ENCODE assay signal across 12 mouse cellular contexts in the genomic region with DNA sequence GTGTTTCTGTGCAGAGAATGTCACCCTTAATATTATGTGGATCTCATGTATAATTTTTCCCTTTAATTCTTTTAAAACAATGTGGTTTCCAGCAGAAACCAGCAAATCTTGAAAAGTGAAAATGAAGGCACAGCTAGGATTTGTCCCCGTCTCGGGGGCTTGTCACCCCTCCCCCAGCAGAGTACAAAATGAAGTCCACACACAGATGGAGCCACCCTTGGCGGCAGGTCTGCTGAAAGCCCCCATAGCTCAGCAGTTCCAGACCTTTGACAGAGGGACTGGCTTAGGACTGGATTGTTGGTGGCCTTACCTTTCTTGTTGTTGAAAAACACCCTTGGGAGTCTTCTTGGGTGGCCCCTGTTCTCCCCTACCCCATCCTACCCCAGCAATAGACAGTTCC. TPM values are rescaled to one million over a fixed set of nuclear protein-coding genes. Genes with fewer than 3 reads are reported as not detected.
DNase-seq lines count a peak whose midpoint lies in the region; ATAC-seq lines count a peak whose summit lies in the region.
"Had no signal": no experiment of that assay in that cellular context is flagged by ENCODE, and none has a peak within 500 bp of the region (broad histone marks: within the 10 kb centered on the region; RNA-seq: fewer than 3 reads in every experiment).

No protein-coding gene starts in this region.

- no peaks in the 10 kb centered on the region for H3K36me3 ChIP-seq in heart, embryonic 15.5 days
- H3K36me3 ChIP-seq in neural tube, embryonic 13.5 days: peaks cover 64% of the 10 kb centered on the region
- peaks cover 59% of the 10 kb centered on the region for H3K36me3 ChIP-seq in midbrain, embryonic 12.5 days

- no peak for ATAC-seq in heart, embryonic 15.5 days (replicated peaks; ENCODE audit: insufficient number of reproducible peaks, insufficient read depth, low FRiP score, low read depth)
- ATAC-seq in neural tube, embryonic 13.5 days (ENCODE audit: low read depth): no peak
- no peak for ATAC-seq in midbrain, embryonic 12.5 days (ENCODE audit: low FRiP score, low read depth)
- ATAC-seq: intestine, postnatal 0 days had no signal

- no peaks in the 10 kb centered on the region for H3K27me3 ChIP-seq in heart, embryonic 15.5 days
- no peaks in the 10 kb centered on the region for H3K27me3 ChIP-seq in neural tube, embryonic 13.5 days
- H3K27me3 ChIP-seq in midbrain, embryonic 12.5 days: no peaks in the 10 kb centered on the region

- H3K4me3 ChIP-seq in heart, embryonic 15.5 days: no peak overlapping the region
- H3K4me3 ChIP-seq in neural tube, embryonic 13.5 days: no peak overlapping the region
- no peak overlapping the region for H3K4me3 ChIP-seq in midbrain, embryonic 12.5 days
- H3K4me3 ChIP-seq: erythroblast, embryonic 14.5 days had no signal

- H3K4me1 ChIP-seq in heart, embryonic 15.5 days (replicated peaks): peaks cover 93% of the 10 kb centered on the region
- H3K4me1 ChIP-seq in neural tube, embryonic 13.5 days (replicated peaks): peaks cover 61% of the 10 kb centered on the region
- H3K4me1 ChIP-seq in midbrain, embryonic 12.5 days: peaks cover 44% of the 10 kb centered on the region

- H3K4me2 ChIP-seq in heart, embryonic 15.5 days: no peak overlapping the region
- no peak overlapping the region for H3K4me2 ChIP-seq in neural tube, embryonic 13.5 days
- H3K4me2 ChIP-seq in midbrain, embryonic 12.5 days (replicated peaks): peak overlapping the region; percentile 11; the same call in 1 of the 2 replicates

- 52% methylated on average over 3 of the region's 3 CpGs for WGBS in heart, embryonic 15.5 days
- 48% methylated on average over 3 of the region's 3 CpGs for WGBS in neural tube, embryonic 13.5 days
- 8% methylated on average over 3 of the region's 3 CpGs for WGBS in midbrain, embryonic 12.5 days

- intact Hi-C loops in left cerebral cortex, postnatal 14 days (cut with DNase I): no loop called here

- H3K27ac ChIP-seq in heart, embryonic 15.5 days: 0 out of 2 replicates have a peak overlapping the region, but pooled peaks have one; percentile 13
- peak overlapping the region; percentile 56 for H3K27ac ChIP-seq in neural tube, embryonic 13.5 days (replicated peaks)
- peak overlapping the region; percentile 58 for H3K27ac ChIP-seq in midbrain, embryonic 12.5 days (replicated peaks)

- no peak overlapping the region for H3K9ac ChIP-seq in heart, embryonic 15.5 days
- H3K9ac ChIP-seq in neural tube, embryonic 13.5 days: peak overlapping the region; percentile 31; the same call in 1 of the 2 replicates
- H3K9ac ChIP-seq in midbrain, embryonic 12.5 days (replicated peaks): peak overlapping the region; percentile 15; the same call in 1 of the 2 replicates

- no peaks in the 10 kb centered on the region for H3K9me3 ChIP-seq in heart, embryonic 15.5 days (replicated peaks)
- no peaks in the 10 kb centered on the region for H3K9me3 ChIP-seq in neural tube, embryonic 13.5 days
- no peaks in the 10 kb centered on the region for H3K9me3 ChIP-seq in midbrain, embryonic 12.5 days

- DNase-seq in heart, adult 9 months (ENCODE audit: low spot score in 2 of 2): no peak
- no peak for DNase-seq in neural tube, embryonic 10.5 days (ENCODE audit: extremely low spot score, low spot score)
- no peak for DNase-seq in thymus, adult 18-20 months
- DNase-seq in left cerebral cortex, postnatal 14 days (ENCODE audit: low spot score in 2 of 2): no peak
- no peak for DNase-seq in MN1 (ENCODE audit: low spot score)
- DNase-seq: cerebellum, adult 9-11 months; thymus, postnatal 4 days had no signal

RNA-seq across cellular contexts. Expression of a gene that starts 20.1 kb away (rescaled TPM):
- polyA plus RNA-seq in heart, embryonic 15.5 days (2015; fragmentation: Nextera tagmentation; extraction: Ambion mirVana): 15.9 and 19.2 TPM in 2 replicates
- 26.5 and 30.4 TPM in 2 replicates for polyA plus RNA-seq in neural tube, embryonic 13.5 days (2015; fragmentation: Nextera tagmentation; extraction: Ambion mirVana)
- polyA plus RNA-seq in midbrain, embryonic 12.5 days (2016; fragmentation: Nextera tagmentation; extraction: Ambion mirVana): 38.5 and 53.9 TPM in 2 replicates
- total RNA-seq in left cerebral cortex, postnatal 14 days (2021): 100 to 1,000 TPM; 103 to 110 TPM
